Mouse (Mus musculus): Measurements from ENCODE around the gene Cfap100.

The Cfap100 gene

DNA sequence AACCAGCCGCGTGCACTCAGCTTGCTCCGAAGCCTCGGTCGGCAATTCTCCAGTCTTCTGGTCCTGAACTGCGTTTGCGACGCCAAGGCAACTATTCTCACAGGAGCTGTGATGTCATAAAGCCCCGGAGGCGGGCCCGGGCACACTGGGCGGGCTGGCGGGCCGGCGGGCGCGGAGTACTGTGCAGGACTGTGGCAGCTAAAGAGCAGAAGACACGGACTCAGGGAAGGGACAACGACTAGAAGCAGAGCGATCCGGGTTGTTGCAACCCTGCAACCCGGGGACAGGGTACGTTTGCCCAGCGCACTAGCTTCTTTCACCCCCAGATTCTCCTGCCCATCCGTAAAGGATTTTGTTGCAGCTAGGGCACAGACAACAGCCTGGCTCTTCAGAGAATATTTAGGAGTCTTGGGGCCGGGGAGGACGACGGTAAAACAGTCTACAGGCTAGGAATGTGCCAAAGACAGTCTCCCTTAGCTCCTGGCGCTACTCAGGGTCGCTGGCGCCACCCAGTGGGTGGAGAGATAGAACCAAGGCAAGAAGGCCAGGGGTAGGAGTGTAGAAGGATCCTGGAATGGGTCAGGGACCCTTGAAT lies at the start of gene Cfap100:
TSS of gene Cfap100 (minus strand) at position 418 of the 595 bp plus-strand sequence.
- peak; percentile 91 for DNase-seq (ENCODE audit: low read depth)

DNA sequence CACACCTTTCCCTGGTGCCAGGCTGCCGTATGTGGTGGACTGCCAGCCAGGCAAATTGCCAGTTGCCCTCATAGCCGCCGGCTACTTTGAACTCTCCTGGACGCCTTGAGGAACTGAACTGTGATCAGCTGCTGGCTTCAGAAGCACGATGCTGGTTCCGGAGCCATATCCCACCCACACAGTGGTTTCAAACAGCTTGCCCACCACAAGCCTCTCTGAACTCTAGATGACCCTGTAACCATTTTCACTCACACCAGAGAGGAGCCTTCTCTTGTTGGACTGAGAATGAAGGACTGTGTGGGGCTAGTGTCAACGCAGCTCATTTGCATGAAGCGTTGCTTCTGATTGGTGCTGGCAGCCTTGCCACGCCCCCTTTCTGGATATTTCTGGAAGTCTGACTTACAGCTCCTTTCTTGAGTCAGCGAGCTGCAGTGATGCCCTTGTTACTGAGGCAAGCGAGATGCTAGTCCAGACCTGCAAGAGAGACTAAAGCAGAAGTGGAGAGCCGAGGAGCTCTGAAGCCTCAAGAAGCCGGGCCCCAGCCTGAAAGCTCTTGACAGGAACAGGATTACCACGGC lies 48.4 kb upstream of the Cfap100 start:
- peak; percentile 24 for DNase-seq (ENCODE audit: low read depth)

DNA sequence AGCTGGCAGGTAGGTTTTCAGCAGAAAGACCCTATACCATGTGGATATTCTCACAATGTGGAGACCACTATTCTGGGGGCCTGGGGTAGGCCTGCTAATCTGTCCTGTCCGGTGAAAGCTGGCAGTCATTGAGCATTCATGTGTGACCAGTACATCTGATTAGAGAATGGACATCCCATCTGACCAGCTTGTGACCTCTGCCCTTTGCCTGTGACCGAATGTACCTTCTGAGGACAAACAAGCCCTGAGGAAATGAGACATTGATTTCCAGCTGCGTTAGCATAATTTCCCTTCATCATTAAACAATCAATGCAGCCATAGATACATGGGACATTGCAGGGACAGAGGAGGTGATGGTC lies 47.2 kb upstream of the Cfap100 start:
- DNase-seq (ENCODE audit: low read depth), result no peak

DNA sequence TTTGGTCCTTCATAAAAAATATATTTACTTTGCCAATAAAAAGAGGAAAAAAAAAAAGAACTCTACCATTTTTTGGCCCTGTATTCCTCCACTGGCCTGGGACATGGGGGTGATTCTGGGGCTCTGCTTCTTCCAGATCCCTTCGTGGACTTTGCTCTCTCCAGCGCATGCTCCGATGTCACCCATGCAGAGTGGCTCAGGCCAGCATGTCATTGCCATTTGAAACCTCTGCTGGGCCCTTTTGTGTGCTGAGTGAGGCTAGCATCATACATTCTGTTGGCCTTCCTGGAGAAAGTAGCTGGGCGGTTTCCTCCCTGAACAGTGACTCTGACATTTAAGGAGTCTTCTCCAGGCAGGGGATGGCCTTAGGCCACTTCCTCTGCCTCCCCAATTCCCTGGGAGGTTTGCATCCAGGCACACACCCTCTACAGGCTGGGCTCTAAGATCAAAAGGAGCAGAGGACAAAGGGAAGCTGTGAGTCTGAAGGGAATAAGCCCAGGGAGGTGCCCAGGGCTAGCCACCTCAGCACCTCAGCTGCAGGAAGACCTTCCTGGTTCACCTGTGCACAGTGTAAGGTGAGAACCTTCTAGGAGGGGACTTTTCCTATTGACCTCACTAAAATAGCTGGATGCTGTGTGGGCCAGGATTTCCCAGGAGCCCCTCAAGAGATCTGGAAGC lies 46.7 kb upstream of the Cfap100 start:
- DNase-seq (ENCODE audit: low read depth), result no peak

DNA sequence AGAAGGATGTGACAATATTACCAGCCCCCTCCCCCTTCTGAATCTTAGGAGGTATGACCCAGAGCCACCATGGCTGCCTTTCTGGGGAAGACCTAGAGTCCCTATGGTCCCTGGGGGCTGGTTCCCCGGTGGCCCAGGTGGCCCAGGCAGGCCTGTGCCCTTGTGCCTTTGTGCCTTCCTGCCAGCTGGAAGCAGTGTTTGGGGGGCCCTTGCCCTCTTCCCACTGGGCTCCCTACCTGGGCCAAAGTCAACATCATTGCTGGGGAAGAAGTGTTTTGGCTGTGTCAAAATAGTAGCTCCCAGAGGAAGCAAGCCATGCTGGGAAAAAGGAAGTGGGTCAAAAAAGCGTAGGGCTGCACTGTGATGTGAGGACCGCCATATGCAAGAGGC lies 45.8 kb upstream of the Cfap100 start:
- no peak for DNase-seq (ENCODE audit: low read depth)

DNA sequence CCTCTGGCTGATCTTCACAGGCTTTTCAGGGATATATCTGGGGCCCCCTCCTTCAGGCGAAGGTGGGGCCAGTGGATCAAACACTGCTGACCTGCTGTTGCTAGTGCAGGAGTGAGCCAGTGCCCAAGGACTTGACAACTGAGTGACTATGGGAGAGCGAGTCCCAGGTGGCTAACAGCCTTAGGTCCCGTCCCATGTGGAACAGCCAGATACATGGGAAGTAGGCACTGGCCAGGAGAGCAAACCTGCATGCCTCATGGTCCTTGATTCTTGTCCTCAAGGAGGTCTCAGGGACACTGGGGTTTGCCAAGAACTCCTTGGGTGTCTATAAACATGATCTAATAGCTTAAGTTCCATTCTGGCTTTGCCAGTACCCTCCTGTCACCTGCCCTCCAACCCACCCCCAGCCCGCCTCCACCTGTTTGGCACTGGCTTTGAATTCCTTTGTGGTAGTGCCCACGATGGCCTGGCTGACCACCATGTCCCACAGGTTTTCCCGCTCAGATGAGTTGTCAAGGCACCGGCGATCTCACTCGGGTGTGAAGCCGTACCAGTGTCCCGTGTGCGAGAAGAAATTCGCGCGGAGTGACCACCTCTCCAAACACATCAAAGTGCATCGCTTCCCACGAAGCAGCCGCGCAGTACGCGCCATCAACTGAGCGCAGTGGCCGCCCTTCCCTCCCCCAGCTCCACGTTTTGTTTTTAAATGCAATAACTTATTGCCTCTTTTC lies 45.2 kb upstream of the Cfap100 start:
- DNase-seq (ENCODE audit: low read depth), result no peak

DNA sequence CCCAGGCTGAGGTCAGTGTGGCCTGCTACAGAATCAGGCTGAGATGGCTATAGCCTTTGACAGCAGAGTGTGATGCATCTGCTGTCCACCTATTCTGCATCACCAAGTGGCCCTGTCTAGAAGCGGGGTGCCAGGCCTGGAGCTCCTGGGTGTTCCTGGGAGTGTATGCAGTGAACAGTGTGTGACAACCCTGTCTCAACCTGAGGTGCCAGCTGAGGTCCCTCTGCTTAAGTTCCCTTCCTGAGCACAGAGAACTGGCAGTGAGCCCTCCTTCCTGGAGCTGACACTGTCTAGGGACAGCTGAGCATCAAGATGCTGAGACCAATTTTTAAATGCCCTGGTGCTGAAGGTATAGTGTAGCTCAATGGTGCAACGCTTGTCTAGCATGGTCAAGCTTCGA lies 44.1 kb upstream of the Cfap100 start:
- no peak for DNase-seq (ENCODE audit: low read depth)

DNA sequence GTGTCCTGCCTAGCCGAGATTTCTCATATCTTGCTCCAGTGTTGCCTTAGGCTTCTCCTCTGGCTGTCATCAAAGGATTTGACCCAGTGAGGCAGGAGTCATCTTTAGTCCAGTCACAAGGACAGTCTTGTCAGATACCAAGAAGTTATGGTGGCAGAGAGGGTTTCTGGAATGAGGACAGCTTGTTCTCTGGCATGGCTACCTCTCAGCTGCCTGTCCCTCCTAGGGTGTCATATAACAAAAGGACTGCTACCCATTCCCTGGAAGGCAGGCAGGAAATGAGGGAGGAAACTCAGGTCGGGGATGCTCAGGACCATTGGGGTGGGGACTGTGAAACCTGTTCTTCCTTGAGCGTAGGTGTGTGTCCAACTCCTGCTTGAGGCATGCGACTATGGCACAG lies 43.5 kb upstream of the Cfap100 start:
- DNase-seq (ENCODE audit: low read depth), result no peak

DNA sequence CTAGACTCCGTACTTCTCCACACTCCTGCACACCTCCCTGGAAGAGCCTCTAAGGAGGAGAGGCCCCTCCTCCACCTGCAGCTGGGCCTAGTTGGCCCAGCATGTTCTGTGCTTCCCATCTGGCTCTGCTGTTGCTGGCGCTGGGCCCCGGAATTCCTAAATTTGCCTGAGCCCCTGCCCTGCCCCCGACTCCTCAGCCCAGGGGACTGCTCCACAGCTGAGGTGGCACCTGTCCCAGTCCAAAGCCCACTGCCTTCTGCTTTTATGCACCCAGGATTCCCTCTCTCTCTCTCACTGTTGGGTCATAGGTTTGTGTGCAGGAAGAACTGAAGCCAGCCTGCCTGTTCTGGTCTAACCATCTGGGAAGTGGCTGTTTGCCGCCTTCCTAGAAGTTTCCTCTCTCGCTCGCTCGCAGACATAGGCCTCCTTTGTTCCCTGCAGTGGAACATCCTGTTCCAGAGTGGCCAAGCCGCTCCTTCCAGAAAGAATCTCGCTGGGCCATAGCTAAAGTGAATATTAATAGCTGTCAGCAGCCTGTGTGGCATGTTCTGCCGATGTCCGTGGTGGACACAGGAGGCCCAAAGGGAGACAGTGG lies 42.4 kb upstream of the Cfap100 start:
- DNase-seq (ENCODE audit: low read depth), result peak; percentile 19

DNA sequence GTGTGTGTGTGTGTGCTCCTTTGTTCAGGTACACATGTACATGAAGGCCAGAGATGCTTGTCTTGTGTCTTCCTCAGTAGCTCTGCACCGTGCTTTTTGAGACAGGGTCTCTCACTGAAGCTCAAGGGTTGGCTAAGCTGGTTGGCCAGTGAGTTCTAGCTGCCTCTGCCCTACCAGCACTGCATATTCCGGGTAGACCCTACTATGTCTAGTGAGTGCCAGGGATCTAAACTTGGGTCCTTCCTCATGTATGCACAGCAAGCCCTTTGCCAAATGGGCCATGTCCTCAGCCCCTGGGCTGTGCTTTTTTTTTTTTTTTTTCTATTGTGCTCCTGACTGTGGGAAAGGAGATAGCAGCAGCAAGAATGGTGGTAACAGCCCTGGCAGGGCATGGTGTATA lies 41.7 kb upstream of the Cfap100 start:
- DNase-seq (ENCODE audit: low read depth), result no peak

DNA sequence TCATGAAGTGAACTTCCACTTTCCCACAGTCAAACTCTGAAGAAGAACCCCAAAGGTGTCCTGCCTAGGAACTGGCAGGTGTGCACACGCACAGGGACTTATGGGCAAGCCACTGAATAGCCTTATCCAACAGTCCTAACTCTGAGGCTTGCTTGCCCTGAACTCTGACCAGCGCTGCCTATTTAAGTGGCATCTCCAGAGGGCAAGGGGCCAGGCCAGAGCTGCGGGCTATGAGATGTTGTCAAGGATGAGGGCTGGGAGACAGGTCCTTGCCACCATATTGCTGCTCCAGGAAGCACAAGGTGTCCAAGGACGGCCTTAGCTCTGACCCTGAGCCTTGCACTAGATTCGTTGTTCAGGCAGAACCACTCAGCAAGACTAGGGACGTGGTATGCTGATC lies 40.4 kb upstream of the Cfap100 start:
- DNase-seq (ENCODE audit: low read depth), result no peak

DNA sequence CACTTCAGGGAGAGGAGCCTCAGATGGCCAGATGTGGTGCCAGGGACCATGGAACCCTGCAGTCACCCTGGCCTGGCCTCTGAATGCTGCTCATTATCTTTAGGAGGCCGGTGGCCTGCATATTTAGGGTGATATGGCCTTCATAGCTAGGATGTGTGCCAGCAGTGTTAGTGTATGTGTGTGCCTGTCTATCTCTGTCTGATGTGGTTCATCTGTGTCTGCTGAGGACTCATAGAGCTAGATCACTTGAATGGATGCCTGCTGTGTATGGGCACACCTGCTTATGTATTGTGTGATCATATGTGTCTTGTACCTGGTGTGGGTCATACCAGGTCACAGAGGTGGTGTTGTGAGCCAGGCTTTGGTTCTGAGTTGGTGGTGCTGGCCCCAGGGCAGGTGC lies 39.6 kb upstream of the Cfap100 start:
- DNase-seq (ENCODE audit: low read depth), result no peak

DNA sequence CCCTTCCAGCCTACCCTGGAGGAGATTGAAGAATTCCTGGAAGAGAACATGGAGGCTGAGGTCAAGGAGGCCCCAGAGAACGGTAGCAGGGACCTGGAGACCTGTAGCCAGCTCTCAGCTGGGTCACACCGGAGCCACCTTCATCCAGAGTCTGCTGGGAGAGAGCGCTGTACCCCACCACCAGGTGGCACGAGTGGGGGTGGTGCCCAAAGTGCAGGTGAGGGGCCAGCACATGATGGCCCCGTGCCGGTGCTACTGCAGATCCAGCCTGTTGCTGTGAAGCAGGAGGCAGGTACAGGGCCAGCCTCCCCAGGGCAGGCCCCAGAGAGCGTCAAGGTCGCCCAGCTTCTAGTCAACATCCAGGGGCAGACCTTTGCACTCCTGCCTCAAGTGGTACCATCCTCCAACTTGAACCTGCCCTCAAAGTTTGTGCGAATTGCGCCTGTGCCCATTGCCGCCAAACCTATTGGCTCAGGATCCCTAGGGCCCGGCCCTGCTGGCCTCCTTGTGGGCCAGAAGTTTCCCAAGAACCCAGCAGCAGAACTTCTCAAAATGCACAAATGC lies 38.3 kb upstream of the Cfap100 start:
- DNase-seq (ENCODE audit: low read depth), result no peak

DNA sequence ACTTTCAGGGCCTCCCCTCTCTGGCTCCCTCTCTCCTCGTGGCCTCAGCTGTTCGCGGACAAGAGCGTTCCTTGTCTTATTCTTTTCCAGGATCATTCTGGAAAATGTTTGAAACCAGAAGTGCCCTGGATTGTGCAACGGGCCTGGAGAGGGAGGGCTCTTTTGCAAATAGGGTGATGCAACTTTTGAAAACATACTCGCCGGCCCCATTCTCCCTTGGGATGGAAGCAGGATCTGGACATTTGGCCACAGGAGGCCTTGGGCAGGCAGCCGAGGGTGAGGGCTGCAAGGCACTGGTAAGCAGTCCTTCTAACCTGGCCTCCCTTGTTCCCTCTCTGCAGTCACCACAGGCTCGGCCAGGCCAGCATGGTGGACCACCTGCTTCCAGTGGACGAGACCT lies 37.5 kb upstream of the Cfap100 start:
- DNase-seq (ENCODE audit: low read depth), result peak; percentile 79

DNA sequence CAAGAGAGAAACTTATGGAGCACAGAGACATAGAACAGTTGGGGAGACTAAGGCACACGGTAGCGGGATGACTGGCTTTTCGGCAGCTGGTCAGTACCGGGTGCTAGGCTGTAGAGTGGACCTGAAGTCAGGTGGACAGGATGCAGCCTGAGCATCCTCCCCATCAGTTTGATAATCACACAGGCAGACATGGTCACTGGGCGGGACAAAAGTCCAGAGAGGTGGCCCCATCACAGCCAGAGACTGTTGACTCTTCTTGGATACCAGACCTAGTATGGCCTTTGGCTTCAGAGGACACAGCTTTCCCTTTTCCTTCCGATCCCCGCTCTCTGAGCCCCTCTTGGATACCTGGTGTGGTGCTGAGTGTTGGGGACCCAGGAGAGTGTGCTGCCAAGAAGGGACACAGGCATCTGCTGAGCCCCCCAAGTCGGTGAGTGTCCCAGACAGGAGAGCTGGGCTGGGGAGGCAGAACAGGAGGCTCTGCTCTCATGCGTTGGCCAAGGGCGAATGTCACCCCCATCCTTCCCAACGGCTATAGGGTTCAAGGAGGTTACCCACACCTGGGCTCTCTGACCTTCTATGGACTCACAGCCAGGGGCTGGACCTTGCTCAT lies 36.5 kb upstream of the Cfap100 start:
- no peak for DNase-seq (ENCODE audit: low read depth)

DNA sequence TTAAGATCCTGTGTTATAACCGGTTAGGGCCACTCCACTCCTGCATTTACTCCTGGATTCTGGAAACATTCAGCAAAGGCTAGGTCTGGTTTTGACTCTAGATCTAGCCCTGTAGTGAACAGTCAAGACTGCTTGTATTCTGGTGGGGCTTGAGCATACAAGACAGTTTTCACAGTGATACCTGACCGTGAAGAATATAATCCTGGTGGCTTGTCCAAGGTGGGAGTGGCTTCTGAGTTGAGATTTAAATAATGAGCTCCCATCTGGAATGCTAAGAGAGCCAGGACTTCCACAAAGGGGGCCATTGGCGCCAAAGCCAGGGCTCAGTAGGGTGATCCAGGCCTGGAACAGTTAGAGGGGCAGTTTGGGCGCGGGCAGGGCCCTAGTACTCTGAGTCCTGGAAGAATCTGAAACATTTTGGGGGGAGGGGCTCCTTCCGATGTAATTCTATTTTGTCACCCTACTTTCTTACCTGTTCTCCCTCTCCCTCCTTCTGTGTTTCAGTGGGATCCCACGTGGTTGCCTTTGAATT lies 35.4 kb upstream of the Cfap100 start:
- DNase-seq (ENCODE audit: low read depth), result no peak

DNA sequence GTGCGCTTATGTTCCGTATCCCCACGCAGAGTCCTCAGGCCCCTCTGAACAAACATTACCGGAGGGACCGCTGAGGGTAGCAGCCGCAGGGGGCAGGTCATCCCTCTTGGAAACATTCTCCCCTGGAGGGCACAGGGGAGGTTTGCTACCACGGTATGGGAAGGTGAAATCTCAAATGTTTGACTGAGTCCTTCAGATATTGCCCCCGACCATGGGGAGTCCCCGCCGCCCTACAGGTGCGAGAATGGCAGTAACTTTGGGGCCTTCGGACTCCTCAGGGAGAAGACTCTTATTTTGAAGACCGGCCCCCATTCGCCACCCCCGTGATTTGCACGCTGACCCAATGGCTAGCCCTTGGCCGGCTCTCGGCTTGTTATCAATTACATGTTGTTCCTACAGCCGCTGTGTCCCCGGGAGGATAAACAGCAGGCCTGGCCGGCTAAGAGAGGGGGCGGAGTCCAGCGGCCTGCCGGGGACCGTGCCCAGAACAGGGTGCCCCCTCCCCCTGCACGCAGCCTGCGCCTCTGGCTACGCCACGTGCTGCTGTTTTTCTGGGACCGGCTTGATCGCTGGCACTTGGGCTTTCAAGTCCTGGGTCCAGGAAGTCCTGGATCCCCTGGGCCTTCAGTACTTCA lies 34.7 kb upstream of the Cfap100 start:
- no peak for DNase-seq (ENCODE audit: low read depth)

DNA sequence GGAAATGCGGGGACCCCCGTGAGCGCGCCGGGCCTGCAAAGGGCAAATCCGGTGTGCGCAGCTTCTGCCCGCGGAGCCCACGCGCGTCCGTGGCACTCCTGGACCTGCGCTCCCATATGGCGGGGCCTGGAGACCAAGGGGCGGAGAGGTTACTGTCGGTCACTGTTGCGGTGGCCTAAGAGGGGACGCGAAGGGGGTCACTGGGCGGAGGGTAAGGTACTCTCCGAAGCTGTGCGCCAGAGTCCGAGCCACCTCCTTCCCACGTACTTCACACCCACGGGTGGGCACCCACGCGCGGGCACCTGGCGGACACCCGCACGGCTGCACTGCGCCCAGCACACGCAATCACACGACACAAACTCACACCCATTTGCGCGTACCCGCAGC lies 34.2 kb upstream of the Cfap100 start:
- DNase-seq (ENCODE audit: low read depth), result no peak

DNA sequence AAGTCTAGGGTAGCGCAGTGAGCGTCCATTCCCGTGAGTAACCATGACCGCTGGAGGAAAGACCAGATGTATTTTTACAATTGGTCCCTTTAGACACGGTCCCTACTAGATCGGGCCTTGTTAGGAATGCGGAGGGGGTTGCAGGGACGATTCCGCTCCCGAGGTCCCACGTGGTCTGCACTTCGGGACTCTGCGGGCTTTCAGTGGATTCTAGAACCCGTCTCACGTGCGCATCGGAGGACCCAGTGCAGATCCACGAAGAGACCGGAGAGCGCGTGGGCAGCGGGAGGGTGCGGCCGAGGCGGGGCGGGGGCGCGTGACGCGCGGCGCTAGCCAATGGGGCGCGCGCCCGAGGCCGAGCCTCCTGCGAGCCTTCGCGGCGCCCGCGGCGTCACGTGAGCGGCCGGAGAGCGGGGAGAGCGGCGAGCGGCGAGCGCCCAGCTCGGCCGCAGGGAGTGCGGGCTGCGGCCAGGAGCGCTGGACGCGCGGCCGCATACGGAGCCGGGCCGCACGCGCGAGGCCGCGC lies 33.6 kb upstream of the Cfap100 start, which contains the start of gene Klf15:
TSS of gene Klf15 (plus strand) at position 396 of the 526 bp plus-strand sequence.
- DNase-seq (ENCODE audit: low read depth), result no peak

DNA sequence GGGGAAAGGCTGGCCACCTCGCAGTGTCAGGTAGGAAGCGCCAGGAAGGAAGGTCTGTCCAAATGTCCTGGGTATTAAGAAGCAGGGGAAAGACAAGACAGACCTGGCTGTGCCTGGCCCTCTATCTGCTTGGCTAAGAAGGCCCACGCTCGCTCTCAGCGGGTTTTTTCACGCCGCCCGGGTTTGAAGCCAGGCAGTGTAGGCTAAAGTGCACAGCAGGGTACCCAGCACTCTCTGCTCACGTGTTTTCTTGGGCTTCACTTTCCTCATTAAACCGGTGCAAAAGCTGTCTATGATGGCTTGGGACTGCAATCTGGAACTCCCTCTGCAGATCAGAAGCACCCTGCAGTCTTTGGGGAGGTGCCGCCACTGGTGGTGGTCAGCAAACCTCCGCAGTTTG lies 33.2 kb upstream of the Cfap100 start:
- no peak for DNase-seq (ENCODE audit: low read depth)

DNA sequence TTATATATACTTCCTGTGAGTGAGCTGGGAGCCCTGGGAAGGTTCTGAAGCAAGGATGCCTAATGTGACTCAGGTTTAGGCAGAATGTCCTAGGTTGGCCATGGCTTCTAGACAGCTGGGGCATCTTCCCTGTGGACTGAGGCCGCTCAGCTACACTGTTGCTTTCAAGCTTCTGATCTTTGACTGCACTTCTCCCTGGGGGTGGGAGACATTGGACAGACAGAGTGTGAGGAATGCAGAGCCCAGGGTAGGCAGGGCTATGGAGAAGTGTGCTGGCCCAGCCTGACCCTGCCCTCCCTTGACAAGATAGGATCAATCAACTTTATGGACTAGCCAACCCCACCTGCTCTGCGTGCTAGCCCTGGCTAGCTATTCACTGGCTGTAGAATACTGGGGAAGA lies 32.6 kb upstream of the Cfap100 start:
- no peak for DNase-seq (ENCODE audit: low read depth)

All from NIH3T3 (cell line).